9 mouse cellular contexts compared by ENCODE assay signal in the genomic region with DNA sequence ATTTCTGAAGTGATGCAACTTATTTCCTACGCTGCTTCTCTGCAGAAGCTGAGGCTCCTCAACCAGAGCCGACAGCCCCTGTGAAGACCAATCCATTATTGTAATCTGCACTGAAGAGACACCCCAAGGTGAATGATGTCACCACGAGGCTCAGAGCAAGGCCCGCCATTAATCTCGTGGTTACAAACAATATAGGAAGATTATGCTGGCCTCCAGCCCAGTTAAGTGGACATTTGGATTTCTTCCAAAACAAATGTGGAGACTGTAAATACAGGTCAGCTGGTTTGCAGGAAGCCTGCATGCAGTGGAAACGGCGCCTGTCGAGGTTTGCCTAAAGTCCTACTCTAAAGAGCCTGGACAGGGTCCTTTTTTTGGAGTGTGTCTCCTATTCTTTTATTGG.
DNase-seq lines count a peak whose midpoint lies in the region; ATAC-seq lines count a peak whose summit lies in the region.
"Had no signal": no experiment of that assay in that cellular context is flagged by ENCODE, and none has a peak within 500 bp of the region (broad histone marks: within the 10 kb centered on the region; RNA-seq: fewer than 3 reads in every experiment).

No protein-coding gene starts in this region.

- WGBS in limb, embryonic 10.5 days, result 79% methylated on average over 8 of the region's 8 CpGs
- 8% methylated on average over 8 of the region's 8 CpGs for WGBS in stomach, embryonic 15.5 days

- intact Hi-C loops in heart, postnatal 10 days (cut with DNase I), result no loop called here
- intact Hi-C loops in left cerebral cortex, postnatal 25 days (cut with DNase I), result no loop called here

- H3K4me1 ChIP-seq in limb, embryonic 10.5 days, result peaks cover 82% of the 10 kb centered on the region
- H3K4me1 ChIP-seq in stomach, embryonic 15.5 days, result peaks cover 39% of the 10 kb centered on the region

- peak; percentile 76 for ATAC-seq in stomach, embryonic 15.5 days (ENCODE audit: insufficient read depth, low FRiP score, low read depth)

- H3K36me3 ChIP-seq in limb, embryonic 10.5 days, result no peaks in the 10 kb centered on the region
- no peaks in the 10 kb centered on the region for H3K36me3 ChIP-seq in stomach, embryonic 15.5 days

- peak; percentile 34 for DNase-seq in ovary, adult 18-20 months (ENCODE audit: low spot score)
- DNase-seq in ovary, postnatal 10 days (ENCODE audit: low spot score), result no peak
- peak; percentile 61 to 74 for DNase-seq in heart, postnatal 10 days
- DNase-seq in limb, embryonic 10.5 days (ENCODE audit: low spot score), result no peak
- no peak for DNase-seq in left cerebral cortex, postnatal 25 days (ENCODE audit: low spot score in 2 of 2)
- DNase-seq in thymus, postnatal 0 days (ENCODE audit: low spot score), result no peak
- DNase-seq in thymus, postnatal 10 days (ENCODE audit: low spot score in 2 of 2), result no peak

- H3K27me3 ChIP-seq in limb, embryonic 10.5 days (ENCODE audit: low read depth, poor library complexity, severe bottlenecking), result 0 out of 2 replicates have a peak, but pooled peaks cover 13% of the 10 kb centered on the region
- no peaks in the 10 kb centered on the region for H3K27me3 ChIP-seq in stomach, embryonic 15.5 days (replicated peaks)

- no peak overlapping the region for H3K4me2 ChIP-seq in stomach, embryonic 15.5 days

- H3K4me3 ChIP-seq in limb, embryonic 10.5 days, result no peak overlapping the region
- no peak overlapping the region for H3K4me3 ChIP-seq in stomach, embryonic 15.5 days (replicated peaks)
- H3K4me3 ChIP-seq: heart, adult 2 months had no signal

- no peaks in the 10 kb centered on the region for H3K9me3 ChIP-seq in limb, embryonic 10.5 days (replicated peaks)
- no peaks in the 10 kb centered on the region for H3K9me3 ChIP-seq in stomach, embryonic 15.5 days

- H3K9ac ChIP-seq in stomach, embryonic 15.5 days, result no peak overlapping the region

- peak overlapping the region; percentile 81 for H3K27ac ChIP-seq in limb, embryonic 10.5 days
- H3K27ac ChIP-seq in stomach, embryonic 15.5 days, result peak overlapping the region; percentile 74
- H3K27ac ChIP-seq: heart, adult 2 months had no signal

Comparison
In these comparisons a context has a peak if more than half of its experiments do, and no peak if none do; other contexts are left out.
1. DNase-seq: peak in ovary, adult 18-20 months (single experiment) and heart, postnatal 10 days (2 of 2); none in ovary, postnatal 10 days (single experiment), limb, embryonic 10.5 days (single experiment), left cerebral cortex, postnatal 25 days (0 of 2), thymus, postnatal 0 days (single experiment) and thymus, postnatal 10 days (0 of 2).